Mouse (Mus musculus) lung, postnatal 0 days (tissue): ENCODE measurements around the gene Rrp9.

ENCODE experiments used
- CTCF ChIP-seq: IDR thresholded peaks from 2 replicates; pipeline ENCODE4 v1.5.1; 2016; ENCODE audit warnings: antibody characterized with exemption, mild to moderate bottlenecking
- EP300 ChIP-seq: IDR thresholded peaks from 2 replicates; pipeline ENCODE4 v1.6.1; 2016; ENCODE audit warnings: antibody characterized with exemption, mild to moderate bottlenecking, control low read depth

DNA sequence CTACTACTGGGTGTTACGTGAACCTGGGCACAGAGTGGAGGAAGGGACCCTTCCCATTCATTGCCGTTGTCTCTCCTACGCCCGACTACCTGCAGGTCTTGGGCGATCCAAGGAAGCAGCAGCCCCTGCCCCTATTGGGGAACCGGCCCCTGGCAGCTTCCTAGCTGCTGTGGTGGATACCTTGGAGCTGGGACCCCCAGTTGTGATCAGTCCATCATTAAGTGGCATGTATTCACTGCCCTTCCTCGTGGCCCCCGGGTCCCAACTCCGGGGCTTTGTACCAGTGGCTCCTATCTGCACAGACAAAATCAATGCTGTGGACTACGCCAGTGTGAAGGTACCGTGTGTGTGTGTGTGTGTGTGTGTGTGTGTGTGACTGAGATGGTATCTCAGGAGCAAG is 24.5 kb upstream of the Rrp9 start:
- TF ChIP-seq CTCF (no peak), EP300 (no peak)
